Mouse (Mus musculus) left cerebral cortex, postnatal 14 days (tissue): ENCODE measurements around the gene Padi6. TPM values are rescaled to one million over a fixed set of nuclear protein-coding genes. Genes with fewer than 3 reads are reported as not detected.

Experiments used
- DNase-seq, 2 experiments: peaks; one replicate each; pipeline ENCODE4 v3.0.0; 2021 to 2022; ENCODE audit warnings: low spot score in 2 of 2, mixed read lengths in 1 of 2
- intact Hi-C: fragments of 180-260 bp; cut with DNase I; formaldehyde crosslinking; loops from one replicate; pipeline ENCODE4 v1.15.1; 2025
- total RNA-seq, 2 experiments: library from RNA; stranded (reverse); gene quantifications; 2 replicates each; pipeline ENCODE4 v1.2.3; 2021

Gene Padi6
- total RNA-seq, 2 experiments from 2014 or later = 0.55 to 0.77 TPM

DNA sequence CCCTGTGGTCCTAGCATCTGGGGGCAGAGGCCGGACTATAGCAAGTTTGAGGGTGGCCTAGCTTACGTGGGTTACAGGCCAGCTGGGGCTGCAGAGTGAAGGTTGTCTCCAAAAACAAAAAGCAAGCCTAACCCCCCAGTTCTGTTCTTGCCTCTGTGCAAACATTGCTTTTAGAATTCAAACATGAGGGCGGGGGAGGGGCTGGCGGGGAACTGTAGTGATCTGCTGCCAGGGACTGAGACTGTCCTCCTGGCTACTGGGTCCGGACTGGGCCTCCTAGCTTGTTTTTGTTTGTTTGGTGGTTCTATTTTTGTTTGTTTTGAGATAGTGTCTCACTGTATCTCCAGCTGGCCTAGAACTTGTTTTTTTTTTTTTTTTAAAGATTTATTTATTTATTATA lies 27.9 kb downstream of the Padi6 start:
- intact Hi-C loops = loop anchor here (1.0 kb wide), 1 partner anchor 35 kb away; no protein-coding TSS in a partner anchor
- DNase-seq = no peak

DNA sequence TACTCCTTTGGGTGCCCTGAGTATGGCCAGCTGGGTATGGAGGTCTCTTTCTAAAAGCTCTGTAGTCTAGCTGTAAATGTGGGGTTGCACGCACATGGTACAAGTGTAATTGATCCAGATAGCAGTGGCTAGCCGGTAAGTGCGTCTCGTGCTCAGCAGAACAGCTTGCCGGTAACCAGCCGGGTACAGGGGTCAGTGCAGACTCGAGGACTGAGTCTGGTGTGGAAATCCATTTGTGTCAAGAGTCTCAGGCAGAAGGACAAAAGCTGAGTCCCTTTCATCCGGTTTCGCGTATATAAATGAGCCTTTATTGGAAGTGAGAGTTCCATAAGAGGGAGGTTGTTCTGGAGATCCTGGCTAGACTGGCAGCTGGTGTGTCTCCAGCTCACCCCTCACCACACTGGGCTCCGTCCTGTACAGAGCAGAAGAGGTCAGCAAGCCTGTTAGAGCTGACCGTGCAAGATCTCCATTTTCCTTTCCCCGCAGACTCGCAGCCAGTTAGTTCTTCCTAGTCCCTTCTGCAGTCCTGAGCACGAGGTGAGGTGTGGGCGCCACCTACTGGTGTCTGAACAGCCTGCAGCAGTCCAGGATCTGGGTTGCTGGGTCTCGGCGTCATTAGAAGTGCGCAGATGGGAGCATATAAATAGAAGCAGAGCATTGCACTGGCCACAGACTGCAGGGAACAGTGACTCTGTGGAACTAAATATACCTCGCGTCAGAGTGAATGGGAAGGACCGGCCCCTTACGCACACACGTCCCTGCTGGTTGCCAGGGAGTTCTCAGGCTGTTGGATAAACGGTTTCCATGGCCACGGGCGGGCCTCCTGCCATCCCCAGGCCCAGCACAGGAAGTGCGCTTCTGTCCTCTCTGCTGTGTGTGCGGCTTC lies 28.7 kb downstream of the Padi6 start:
- DNase-seq = peak; percentile 99
- intact Hi-C loops = loop anchor here (1.0 kb wide), 1 partner anchor 34 kb away; no protein-coding TSS in a partner anchor

DNA sequence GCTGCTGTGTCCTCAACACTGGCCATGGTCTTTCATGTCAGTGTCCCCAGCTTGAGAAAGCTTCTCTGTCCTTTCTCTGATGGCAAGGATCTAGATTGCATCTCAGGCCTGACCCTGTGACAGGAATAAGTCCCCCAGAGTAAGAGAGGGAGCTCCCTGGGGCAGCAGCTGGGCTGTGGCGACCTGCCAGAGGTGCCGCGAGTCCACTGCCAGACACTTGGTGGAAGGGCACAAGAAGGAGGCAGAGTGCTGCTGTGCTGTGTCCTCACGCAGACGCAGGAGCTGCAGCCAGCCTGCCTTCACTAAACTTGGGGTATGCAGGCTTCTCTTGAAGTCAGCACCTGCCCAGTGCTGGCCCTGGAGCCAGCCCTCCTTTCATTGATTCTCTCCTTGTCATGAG lies 31.1 kb downstream of the Padi6 start:
- no peak for DNase-seq
- intact Hi-C loops = no loop called here

DNA sequence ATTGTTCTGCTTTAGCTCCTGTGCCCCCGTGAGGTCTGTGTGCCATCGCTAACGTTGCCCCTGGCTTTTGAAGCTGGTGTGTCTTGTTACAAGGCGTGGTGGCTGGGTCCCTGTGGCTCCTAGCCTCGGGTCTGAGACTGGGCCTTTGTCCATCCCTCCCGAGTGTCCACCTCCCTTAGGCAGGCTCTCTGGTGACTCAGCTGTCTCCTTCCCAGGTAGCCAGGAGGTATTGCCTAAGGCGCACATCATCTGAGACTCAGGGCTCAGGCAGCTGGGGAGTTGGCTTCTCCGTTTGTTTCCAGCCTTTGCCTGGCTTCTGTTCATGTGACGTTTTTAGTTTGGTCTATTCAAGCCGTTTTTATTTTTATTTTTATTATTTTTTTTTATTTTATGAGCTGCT lies 31.7 kb downstream of the Padi6 start:
- intact Hi-C loops = no loop called here

DNA sequence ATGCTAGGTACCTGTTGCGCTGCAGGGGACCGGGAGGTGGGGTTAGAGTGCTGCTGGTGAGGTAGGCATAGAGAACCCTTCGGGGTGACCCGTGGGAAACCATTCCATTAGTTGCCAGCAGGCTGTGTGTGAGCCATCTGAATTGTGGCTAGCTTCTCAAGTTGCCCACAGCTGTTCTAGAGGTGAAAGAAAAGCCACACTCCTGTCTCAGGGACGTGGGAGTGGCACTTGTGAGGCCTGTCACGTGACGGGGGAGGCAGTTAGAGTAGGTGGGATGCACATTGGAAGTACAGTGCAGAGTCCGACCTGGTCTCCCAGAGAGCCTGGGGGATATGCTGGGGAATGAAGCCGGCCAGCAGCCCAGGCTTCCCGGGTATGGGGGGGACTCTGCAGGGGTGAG lies 32.8 kb downstream of the Padi6 start:
- no peak for DNase-seq
- intact Hi-C loops = no loop called here

More for the DNA sequence above, 31.7 kb downstream of the Padi6 start:
- DNase-seq = no peak

DNA sequence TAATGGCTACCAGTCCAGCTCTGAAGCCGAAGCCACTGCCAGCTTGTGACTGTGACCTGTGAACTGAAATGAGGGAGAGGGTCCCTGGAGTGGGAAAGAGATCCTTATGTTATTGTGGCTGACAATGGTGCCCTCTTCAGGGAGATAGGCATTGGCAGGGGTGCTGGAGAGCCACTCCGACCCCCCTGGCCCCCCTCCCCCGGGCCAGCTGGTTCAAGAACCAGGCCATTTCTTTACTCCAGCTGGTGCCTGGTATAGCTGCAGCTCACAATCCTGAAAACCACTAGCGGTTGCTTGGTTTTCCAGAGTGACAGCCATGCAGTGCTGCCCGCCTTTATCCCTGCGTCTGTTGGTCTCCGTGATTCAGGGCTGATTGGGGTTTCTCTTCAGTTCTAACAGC lies 33.3 kb downstream of the Padi6 start:
- intact Hi-C loops = no loop called here
- DNase-seq = no peak

DNA sequence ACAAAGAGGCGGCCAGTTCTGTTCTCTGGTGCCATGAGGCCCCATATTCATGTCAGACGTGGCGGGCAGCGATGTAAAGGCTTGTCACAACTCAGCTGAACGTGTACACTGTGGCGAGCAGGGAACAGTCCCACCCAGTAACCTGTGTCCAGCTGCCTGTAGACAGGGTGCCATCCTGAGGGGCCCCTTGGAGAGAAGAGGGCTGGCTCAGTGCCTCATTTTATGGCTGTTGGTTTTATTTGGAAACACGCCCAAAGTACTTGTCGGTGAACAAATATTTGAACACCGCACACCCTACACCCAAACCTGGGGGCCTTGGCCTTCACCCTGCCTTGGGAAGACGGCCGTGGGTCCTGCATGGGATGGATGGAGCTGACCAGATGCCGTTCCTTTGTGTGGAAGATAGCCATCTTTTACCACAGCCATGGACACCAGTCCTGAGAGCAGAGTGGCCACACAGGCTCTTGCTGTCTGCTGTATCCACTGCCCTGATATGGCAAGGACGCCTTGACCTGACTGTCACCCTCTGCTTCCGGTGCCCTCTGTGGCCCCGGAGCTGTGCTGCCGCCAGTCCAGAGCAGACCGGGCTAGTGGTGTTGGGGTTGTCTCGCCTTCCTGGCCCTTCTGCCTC lies 34.0 kb downstream of the Padi6 start:
- intact Hi-C loops = no loop called here
- DNase-seq = no peak

DNA sequence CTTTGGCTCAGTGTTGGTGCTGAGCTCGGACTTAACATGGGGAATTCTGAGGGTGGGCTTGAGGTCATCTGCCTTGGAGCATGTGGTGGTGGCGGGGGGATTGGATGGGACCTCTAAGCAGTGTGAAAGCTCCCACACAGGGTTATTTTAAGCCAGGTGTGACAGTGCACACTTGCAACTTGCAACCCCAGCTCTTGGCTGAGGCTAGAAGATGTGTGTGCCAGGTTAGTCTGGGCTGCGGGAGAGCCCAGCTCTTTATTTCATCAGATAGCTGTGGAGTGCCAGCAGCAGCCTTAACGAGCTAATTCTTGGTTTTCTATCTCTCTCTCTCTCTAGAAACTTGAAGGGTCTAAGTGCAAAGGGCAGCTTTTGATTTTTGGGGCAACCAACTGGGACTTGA lies 34.8 kb downstream of the Padi6 start:
- intact Hi-C loops = no loop called here
- no peak for DNase-seq

DNA sequence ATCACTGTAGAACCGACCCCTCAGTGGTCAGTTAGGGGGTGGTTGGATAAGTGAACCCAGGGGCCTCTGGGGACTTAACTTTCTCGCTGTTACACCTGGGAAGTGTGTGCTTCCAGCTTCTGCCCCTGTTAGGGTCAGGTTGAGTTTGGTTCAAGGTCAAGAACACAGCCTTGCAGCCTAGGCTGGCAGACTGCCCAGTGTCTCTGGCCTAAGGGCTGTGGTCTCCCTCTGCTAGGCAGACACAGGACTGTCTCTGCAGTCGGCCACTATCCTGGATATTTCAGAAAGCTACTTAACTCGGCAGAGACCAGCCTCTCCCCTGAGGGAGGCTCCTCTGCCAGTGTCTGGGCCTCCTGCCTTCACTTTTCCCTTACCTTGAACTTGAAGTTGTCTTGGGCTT lies 38.3 kb downstream of the Padi6 start:
- no peak for DNase-seq
- intact Hi-C loops = no loop called here

DNA sequence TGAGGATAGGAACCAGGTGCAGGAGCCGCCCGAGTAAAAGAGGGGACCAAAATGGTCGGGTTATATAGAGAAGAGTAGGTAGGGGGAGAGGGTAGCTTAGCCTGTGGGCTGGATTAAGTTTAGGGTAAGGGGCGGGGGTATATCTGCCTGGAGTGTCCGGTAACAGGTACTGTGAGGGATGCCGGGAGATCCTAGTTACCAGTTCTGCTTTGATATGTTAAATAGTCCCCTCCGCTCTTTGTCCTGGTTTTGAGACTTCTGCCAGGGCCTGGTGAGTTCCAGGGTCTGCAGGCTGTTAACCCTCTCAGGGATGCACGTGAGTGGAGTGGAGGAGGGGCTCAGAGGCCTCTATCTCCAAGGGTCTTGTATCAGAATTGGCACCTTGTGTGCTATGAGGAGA lies 38.8 kb downstream of the Padi6 start:
- intact Hi-C loops = no loop called here
- DNase-seq = no peak

DNA sequence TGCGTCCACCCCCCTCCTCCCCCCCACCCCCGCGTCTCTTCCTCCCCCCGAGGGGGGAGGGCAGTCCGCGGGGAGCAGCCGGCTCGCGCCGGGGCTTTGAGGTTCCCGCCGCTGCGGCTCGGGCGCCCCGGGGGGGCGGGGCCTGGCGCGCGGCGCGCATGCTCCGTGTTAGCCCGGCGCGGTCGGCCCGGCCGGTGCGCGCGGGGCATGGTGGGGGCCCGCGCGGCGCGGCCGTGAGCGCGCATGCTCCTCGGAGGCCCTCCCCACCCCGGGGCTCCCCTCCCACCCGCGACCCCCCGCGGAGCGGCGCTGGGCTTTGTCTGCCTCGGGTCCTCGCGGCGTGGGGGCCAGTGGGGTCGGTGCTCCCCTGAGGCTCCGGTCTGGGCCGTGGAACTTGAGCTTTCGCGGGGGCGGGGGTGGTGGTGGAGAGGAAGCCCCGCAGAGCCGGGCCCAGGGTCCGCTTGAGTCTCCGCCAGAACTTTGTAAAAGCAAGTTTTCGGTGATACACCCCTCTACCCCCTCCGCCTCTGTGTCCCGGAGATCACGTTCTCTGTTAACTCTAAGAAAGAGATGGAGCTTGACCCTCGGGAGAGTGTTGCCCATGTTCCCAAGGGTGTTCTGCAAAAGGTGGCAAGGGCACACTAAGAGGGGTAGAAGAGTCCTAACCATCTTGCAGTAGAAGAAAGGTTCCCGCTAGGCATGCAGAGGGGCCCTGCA lies 39.7 kb downstream of the Padi6 start:
- intact Hi-C loops = no loop called here
- DNase-seq = peak; percentile 62 to 78

DNA sequence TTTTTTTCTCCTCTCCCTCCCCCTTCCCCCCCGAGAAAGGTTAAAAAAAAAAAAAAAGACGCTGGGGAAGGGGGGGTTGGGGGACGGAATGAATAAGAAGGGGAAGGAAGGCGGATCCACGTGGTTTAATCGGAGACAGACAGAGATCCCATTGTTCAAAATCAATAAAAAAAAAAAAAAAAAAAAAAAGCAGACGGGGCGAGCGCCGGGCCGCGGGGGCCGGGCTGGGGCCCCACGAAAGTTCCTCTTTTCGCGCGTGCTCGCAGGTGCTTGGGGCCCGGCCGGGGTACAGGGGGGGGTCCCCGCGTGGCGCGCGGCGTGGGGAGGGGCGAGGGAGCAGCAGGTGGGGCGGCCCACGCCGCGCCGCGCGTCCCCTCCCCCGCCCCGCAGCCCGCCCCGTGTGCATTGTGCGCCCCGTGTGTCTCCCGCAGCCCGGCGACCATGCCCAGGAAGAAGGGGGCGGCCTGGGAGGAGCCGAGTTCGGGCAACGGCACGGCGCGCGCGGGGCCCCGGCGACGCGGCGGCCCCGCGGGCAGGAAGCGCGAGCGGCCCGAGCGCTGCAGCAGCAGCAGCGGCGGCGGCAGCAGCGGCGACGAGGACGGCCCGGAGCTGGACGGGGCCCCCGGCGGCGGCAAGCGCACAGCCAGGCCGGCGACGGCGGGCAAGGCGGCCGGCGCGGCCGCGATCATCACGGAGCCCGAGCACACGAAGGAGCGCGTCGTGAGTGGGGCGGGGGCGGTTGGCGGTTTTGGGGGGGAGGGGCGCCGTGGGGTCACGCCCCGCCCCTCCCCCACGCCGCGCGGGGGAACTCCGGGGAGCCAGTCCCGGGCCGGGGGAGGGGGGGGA lies 40.5 kb downstream of the Padi6 start:
- DNase-seq = no peak

DNA sequence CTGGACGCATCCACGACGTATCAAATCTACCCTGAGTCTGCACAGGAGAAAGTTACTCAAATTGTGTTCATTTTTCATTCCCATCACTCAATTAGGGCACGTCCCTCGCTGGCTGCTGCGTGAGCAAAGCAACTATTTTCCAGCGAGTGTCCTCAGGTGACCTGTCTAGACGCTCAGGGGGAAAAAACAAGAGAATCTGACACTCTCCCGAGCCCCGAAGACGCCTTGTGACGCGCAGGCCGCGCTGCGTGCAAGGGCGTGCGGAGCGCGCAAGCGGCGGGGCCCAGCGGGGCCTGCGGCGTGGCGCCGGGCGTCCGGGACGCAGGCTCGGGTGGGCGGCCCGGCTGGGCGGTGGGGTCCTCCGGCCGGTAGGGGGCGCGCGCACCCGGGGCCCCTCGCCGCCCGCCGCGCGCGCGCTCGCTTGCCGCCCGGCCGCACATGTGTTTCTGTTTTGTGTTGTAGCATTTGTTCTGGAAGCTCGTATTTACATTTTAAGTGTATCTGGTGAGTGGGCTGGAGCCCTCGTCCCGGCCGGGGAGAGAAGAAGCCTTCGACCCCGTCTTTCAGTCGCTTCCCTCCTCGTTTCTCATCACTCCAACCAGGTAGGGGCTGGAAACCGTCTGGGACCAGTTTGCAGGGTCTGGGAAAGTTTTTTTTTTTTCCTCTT lies 41.3 kb downstream of the Padi6 start:
- intact Hi-C loops = no loop called here
- DNase-seq = peak; percentile 79

More for the DNA sequence above, 40.5 kb downstream of the Padi6 start:
- intact Hi-C loops = no loop called here

DNA sequence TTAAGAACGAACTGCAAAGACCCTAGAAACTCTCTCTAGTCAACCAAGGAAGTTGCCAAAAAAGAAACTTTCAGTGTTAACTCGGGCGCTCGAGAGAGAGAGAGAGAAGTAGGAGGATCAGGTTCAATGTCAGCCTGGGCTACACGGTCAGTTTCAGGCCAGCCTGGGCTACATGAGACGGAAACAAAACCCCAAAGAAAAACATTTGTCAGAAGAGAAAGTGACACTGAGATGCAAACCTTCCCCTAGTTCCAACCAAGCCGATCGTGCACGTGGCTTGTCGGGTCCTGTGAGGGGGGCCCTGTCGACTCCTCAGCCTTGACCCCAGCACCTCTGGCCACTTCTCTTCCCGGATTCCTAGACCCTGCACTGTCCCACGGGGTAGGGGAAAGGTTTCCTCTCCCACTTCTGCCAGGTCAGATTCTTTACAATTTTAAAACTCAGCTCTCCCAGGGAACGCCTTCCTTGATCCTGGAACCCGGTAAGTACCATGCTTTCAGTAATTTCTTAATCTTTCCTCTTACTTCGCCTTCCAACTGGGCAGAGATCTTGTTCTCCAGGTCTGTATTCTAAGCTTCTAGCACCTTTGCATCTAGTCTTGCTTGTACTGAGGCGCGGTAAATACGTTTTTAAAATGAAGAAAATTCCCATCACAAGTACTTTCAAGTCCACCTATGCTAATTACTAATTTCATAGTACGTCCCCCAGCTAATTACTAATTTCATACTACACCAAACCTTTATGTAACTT lies 42.0 kb downstream of the Padi6 start, which contains the start of gene Rcc2:
Rcc2 (plus strand) TSS at position 273 of the 750 bp plus-strand sequence.
- DNase-seq = no peak
- intact Hi-C loops = no loop called here

DNA sequence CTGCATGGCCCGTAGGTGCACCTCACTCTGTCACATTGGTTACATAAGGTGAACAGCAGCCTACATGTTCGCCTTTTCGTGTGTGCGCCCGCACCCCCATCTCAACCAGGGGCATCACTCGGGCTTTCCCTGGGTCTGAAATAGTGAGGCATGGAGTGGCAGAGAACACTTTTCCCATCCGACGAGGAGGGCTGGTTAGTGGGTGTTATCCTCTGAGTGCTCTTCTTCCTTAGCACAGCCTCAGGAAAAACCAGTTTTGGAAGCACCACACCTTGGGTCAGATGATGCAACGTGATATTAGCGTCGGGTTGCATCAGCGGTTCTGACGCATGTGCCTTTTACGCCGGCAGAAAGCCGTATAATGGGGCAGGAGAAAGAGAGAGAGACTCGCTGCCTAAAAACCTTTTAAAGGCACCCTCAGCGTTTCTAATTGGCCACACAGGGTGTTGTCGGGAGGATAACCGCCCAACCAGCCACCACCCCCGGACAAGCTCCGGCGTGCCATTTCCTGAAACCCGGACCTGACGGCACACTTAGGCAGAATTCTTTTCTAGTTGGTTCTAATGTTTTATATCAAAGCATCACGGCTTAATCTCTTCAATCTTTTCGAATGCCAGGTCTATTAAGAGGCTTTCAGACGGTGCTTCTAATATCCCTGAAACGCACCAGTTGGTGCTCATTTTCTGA lies 42.9 kb downstream of the Padi6 start:
- intact Hi-C loops = no loop called here
- DNase-seq = peak; percentile 69 to 81

DNA sequence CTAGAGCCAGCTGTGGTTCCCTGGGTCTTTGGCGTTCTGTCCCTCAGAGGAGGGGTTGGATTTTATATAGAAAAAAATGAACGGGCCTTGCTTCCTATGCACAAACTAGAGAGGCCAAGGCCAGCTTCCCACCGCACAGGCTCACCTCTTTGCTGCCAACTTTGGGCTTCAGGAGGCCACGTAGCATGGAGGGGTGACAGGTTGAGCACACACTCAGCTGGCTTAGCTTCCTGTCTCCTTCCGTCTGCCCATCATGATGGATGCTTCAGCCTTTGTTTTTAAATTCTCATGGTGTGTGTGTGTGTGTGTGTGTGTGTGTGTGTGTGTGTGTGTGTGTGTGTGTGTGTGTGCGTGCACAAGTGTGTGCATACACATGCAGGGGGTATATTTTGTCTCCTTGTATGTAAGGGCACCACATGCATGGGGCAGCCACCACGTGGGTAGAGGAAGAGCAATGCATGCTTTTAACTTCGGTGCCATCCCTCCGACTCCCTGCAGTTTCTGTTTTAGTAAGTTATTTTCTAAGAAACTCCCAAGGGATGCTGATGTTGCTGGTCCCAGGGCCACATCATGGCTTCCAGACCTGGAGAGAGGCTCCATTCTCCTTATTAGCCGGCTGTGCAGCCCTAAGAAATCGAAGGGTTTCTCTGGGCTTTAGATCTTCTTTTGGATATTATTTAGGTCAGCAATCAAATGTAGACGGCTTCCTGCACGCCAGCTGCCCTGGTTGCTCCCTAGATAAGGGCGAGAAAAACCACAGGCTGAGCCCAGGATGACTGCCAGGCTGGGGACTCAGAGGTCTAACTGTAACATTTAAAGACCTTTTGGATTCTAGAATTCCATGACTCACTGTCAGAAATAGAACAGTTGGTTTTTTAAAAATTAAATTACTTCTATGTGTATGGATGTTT lies 46.5 kb downstream of the Padi6 start:
- intact Hi-C loops = no loop called here
- no peak for DNase-seq

DNA sequence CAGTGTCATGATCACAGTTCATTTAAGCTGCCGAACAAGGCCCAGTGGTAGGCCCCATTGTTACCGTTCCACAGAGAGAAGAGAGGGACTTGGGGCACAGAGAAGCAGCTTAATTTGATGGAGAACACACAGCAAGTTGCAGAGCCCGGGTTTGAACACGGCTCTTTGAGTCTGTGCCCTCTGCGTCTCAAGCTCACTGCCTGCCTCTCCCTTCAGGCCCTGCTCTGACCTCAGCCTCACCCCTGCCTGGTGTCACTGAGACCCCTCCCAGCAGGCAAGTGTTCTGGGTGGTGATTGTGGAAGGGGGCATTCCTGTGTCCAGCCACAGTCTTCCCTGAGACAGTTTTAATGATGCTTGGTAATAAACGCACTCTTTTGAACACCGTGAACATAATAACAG lies 47.3 kb downstream of the Padi6 start:
- intact Hi-C loops = no loop called here

More for the DNA sequence above, 47.3 kb downstream of the Padi6 start:
- no peak for DNase-seq
